Mouse (Mus musculus) ES-E14 (cell line): ENCODE measurements around the gene Kcnd2.

Experiments used
- CHD2 ChIP-seq: IDR thresholded peaks from 2 replicates; pipeline ENCODE4 v1.6.1; 2014; ENCODE audit warnings: mild to moderate bottlenecking, low read depth, low read length, inconsistent platforms
- HCFC1 ChIP-seq: IDR thresholded peaks from 2 replicates; pipeline ENCODE4 v1.6.1; 2012; ENCODE audit warnings: low read length, inconsistent platforms, borderline replicate concordance; ENCODE audit not compliant: insufficient read depth
- MAFK ChIP-seq: IDR thresholded peaks from 2 replicates; pipeline ENCODE4 v1.6.1; 2014; ENCODE audit warnings: mild to moderate bottlenecking, low read depth, low read length, inconsistent platforms; ENCODE audit not compliant: insufficient read depth
- ZNF384 ChIP-seq: IDR thresholded peaks from 2 replicates; pipeline ENCODE4 v1.6.1; 2012; ENCODE audit warnings: low read depth, low read length, inconsistent platforms

DNA sequence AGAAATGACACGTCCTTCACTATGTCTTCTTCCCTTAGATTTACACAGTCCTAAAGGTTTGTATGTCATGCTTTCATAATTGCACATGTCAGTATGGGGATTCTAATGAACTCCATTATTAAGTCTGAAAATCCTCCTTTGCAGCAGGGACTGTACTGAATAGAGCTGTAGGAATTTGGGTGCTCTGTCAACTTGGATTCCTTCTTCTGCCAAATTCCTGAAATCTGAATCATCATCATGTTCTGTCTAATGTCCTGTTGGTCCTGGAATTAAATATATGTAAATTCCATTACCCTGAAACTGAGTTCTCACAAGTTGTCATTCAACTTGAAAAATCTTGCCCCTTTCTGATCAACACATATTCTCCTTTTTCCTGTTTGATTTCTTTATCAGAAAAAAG lies 532.2 kb downstream of the Kcnd2 start:
- TF ChIP-seq HCFC1 = no peak
- TF ChIP-seq ZNF384 = no peak
- TF ChIP-seq CHD2 = no peak
- TF ChIP-seq MAFK = no peak
